Mouse (Mus musculus) heart, postnatal 10 days (tissue): ENCODE measurements around the gene Tex14. TPM values are rescaled to one million over a fixed set of nuclear protein-coding genes. Genes with fewer than 3 reads are reported as not detected.
A peak's percentile ranks its signal among the peaks of the same experiment; 100 is the strongest.

Source experiments
- DNase-seq, 2 experiments: peaks; one replicate each; pipeline ENCODE4 v3.0.0; 2021
- intact Hi-C: fragments of 180-260 bp; cut with DNase I; formaldehyde crosslinking; loops from one replicate; pipeline ENCODE4 v1.15.1; 2025
- total RNA-seq, 2 experiments: library from RNA; stranded (reverse); gene quantifications; 2 replicates each; pipeline ENCODE4 v1.2.3; 2021

Tex14 gene
- total RNA-seq, 2 experiments from 2014 or later = 0.10 to 0.47 TPM

DNA sequence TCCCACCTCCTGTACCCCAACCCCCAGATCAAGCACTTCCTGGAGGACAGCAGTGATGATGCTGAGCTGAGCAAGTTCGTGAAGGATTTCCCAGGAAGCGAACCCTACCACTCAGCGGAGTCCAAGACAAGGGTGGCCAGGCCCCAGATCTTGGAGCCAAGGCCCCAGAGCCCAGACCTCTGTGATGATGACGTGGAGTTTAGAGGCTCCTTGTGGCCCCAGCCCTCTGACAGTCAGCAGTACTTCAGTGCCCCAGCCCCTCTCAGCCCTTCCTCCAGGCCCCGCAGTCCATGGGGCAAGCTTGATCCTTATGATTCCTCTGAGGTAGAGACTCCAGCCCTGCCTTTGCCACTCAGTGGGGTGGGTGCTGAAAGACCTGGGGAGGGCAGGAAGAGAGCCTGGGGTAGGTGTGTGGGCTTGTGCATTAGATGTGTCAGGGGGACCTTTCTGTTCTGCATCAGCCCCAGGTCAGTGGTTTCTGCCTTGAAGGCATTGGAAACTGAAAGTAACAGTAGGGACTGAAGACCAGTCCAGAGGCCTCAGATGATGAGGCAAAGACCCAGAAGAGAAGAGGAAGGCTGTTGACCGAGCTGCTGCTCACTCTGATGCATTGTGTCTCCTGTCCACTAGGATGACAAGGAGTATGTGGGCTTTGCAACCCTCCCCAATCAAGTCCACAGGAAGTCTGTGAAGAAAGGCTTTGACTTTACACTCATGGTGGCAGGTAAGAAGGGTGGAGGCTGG, 178.6 kb downstream of the Tex14 start:
- intact Hi-C loops = loop anchor here (5.0 kb wide), 1 partner anchor 61 kb away; no protein-coding TSS in a partner anchor

DNA sequence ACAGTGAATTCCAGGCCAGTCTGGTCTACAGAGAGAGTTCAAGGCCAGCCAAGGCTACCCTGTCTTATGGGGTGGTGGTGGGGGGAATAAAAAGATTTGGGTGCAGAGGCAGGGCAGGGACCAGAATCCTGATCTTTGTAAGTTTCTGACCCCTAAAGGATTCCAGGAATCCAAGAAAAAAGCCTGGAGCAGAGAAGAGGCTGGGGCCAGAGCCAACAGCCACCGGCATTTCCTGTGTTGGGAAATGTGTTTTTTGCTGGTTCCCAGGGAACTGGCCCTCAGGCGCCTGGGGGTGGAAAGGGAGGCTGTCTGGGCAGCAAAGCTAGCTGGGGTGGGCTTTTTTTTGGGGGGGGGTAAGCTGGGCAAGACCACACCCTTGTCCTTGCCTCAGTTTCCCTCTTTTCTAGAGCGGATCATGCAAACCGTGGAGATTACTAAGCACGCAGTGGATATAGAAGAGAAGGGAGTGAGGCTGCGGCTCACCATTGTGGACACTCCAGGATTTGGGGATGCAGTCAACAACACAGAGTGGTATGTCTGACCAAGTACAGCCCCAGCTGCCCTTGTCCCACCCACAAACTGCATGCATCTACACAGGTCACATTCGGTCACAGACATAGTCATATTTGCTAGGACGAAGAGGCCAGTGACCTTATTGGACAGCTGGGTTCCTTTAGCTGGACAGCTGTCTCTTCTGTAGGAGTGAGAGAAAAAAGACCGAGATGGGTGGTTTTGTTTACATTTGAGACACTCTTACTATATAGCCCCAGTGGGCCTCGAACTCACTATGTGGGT, 180.0 kb downstream of the Tex14 start:
- DNase-seq = peak; percentile 68 to 70
- intact Hi-C loops = loop anchor here (5.0 kb wide), 1 partner anchor 63 kb away; no protein-coding TSS in a partner anchor

More for the DNA sequence above, 178.6 kb downstream of the Tex14 start:
- no peak for DNase-seq

DNA sequence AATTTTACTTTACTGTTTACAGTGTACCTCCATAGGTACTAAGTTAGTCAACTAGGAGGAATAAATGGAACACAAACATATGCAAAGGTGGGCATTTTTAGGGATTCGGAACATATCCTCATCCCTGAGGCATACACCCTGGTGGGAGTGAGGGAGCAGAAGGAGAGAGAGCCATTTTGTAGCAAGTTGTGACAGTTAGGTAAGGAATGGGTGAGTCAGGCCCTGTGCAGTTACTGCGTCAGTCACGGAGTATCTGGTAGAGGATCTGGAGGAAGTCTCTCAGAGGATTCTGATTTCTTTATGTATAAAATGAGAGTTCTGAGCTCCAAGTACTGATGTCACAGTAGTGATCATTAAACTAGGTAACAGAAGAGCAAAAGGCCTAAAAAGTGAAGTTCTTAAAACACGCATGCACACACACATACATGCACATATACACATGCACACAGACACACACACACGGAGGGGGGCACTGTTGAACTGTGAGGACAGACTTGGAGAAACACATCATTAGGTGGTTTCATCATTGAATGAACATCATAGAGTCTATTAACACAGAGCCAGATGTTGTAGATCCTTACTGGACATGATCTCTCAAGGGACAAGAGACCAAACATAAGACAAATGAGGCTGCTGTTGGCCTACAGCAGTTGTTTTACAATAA, 182.5 kb downstream of the Tex14 start:
- DNase-seq = no peak
- intact Hi-C loops = no loop called here

DNA sequence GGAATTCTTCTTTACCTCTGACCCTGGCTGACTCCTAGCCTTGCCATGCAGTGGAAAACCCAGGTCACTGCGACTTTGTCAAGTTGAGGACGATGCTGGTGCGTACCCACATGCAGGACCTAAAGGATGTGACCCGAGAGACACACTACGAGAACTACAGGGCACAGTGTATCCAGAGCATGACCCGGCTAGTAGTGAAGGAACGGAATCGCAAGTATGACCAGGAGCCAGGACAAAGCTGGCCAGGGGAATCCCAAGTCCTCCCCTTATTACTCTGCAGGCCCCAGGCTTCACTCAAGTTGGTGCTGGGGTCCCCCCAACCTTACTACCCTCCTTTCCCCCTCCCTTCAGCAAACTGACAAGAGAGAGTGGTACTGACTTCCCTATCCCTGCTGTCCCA, 184.7 kb downstream of the Tex14 start:
- peak in 1 of 2 experiments; percentile 8 for DNase-seq
- intact Hi-C loops = no loop called here

DNA sequence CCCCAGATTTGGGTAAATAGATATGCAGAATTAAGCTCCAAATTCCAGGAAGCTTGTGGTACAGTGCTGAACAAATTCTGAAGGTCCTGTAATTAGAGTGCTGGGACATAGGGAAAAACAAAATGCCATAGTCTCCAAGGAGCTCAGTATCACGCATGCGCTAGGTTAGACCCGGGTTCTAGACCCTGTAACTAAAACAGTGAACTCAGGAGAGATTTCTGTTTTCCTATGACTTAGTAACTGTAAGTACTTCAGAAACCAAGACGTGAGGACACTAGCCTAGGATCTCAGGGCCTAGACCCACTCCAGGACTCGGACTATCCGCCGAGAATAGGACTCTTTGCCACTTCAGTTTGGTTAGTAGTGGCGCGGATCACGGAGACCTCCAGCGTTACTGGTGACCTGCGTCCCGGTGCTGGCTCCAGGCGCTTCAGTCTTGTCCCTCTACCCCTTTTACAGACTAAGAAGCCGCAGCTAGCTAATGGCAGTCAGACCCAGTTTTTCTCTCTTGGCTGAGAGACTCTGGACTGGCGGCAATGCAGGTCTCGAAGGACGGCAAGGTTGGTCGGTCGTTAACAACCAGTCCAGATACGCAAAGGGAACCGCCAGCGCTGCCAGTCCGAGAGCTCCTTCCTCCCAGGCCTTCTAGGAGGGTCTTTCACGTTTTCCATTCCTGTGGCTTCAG, 186.1 kb downstream of the Tex14 start:
- peak; percentile 64 to 70 for DNase-seq
- intact Hi-C loops = no loop called here

DNA sequence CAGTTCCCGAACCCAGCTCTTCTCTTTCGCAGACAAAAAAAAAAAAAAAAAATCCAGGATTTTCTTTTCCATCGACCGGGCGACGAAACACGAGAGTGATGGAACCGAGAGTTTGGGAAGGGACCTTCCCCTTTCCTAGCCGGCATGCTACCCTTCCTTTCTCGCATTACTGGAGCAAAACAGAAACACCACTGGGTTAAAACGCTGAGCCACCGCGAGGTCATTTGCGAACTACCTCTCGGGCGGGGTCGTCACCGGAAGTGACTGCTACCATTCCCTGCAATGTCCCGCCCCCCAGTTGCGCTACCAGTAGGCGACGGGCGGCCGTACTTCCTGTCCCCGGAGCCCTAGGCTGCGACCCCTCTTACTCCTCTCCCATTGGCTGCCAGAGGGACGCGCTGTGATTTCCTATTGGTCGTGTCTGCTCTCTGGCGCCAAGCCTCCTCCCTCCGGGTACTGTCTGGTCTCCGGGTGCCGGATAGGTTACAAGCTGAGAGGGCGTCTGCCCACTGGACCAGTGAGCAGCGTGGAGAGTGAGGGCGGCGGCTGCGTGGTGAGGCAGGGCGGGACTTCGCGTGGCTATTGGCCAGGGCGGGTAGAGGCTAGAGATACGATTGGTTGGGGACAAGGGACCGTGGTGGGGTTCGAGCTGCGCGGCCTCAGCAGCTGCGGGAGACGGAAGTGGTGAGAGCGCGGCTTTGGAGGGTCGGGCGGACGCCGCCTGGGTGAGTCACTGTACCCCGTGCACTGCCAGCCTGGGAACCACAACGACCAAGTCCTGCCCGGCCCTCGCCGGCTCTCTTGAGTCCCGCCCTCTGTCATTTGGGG, 186.9 kb downstream of the Tex14 start, which contains the start of gene Mtmr4:
TSS of gene Mtmr4 (plus strand) at position 637 of the 828 bp plus-strand sequence.
- peak; percentile 100 for DNase-seq
- intact Hi-C loops = no loop called here

DNA sequence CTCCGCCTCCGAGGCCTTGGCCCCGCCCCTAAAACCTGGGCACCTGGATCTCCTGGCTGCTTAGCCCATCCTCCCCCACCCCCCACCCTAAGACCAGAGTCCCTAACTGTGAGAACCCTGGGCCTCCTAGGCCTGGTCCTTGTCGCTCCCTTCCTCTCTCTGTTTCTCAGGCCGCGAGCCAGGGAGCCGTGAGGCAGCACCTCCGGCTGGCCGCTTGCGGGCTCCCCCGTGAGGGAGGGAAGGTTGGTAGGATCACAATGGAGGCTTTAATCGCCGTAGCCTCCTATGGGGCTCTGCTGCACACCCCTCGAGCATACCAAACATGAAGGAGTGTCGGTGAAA, 187.5 kb downstream of the Tex14 start:
- DNase-seq = no peak
- intact Hi-C loops = no loop called here

DNA sequence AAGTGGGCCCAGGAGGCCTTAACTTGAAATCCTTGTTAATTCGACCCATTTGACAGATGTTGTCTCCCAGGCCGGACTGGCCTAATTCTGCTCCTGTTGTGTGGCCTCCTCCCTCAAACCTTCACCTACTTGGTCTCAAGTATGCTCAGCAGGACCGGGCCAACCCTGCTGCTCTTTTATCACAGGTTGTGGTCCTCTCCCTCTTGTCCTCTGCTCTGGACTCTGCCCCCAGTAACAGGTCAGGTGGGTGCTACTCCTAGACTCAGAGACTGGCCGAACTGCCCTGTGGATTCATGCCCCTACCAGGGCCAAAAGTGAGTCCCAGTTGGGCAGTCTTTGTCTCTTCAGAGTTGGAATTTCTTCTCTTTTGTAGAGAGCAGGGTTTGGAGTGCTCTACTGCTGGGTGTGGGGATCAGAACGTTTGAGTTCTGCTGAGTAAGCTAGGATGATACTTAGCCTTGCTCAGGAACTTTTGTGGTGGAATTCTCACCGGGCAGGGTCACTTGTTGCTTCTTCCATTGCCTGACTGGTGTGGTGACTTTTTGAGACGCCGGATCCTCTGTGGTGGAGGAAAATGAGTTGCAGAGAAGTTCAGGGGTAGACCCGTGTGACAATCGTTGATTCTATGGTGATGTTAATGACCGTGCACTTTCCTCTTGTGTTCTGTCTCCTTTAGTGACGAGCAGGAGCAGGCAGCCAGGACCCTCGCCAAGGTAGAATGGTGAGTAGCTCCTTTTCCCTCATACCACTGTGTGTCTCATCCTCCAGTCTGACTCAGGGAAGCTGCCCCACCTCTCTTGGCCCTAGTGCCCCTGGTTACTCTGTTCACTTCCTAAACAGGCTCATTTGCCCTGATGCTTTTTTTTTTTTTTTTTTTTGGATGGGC, 188.1 kb downstream of the Tex14 start:
- no peak for DNase-seq
- intact Hi-C loops = no loop called here

DNA sequence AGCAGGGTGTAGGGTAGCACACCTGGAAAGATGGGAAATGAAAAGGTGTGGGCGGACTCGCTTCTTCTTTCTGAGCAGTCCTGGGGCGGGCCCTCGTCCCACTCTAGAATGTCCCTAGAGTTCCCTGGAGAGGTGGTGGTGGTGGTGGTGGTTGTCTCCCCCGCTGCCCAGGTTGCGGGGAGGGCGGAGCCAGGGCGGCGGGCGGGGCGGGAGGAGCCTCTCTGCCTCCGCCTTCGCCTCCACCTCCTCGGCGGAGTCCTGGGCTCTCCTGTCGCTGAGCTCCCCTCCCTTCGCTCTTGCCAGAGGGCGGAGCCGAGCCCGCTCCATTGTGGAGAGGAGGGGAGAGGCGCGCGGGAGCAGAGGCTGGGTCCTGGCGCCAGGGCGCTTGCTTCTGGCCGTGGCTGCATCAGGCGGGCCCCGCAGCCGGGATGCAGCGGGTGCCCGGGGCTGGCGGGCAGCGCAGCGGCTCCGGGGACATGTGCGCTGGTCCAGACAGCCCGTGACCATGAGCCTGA, 190.5 kb downstream of the Tex14 start:
- intact Hi-C loops = no loop called here
- peak; percentile 86 to 90 for DNase-seq

DNA sequence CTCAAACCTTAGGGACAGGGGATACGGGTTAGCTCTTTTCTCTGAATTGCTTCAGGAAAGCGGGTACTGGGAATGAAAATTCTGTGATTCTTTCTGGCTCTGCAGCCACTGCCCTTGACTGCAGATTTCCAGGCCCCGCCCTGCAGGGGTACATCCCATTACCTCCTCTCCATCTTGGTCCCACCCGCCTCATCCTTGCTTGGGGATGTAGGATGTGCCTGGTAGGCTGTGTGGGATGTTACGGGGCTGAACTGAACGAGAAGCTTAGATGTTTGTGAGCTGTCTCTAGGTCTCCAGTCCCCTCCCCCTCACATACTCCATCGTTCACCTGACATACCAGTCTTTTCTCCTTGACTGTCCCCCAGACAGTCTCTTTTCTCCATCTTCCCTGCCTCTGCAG, 191.1 kb downstream of the Tex14 start:
- no peak for DNase-seq
- intact Hi-C loops = no loop called here

DNA sequence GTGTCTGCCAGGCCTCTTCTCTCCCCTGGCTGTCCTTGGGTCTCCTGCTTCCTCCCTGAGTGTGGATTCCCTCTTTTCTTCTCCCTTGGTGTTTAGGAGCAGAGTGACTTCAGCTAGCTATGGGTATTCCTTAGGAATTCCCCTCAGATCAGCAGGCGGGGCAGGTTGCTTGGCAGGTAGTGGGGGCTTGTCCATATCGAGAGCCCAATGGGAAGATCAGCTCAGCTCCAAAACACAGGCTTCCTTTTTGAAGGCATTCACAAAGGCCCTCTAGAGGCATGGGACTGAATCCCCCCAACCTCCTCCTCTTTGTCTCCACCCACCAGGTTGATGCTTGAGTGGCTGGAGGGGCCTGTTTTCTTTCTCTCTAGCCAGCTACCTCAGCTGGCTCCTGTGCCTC, 191.6 kb downstream of the Tex14 start:
- DNase-seq = no peak
- intact Hi-C loops = no loop called here

DNA sequence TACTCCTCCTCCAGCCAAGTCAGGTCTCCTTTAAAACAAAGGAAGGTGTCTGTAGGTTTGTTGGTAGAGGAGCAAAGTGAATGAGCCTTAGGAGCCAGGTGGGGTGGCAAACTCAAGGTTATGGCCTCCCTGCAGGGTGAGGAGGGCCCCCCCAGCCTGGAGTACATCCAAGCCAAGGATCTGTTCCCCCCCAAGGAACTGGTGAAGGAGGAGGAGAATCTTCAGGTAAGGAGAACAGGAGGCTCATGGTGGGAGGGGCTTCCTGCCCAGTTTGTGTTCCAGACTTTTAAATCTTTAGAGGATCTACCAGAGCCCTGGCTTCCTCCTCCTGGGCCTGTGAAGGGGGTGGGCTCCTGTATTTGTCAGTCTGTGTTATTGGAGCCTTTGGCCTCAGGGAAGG, 192.2 kb downstream of the Tex14 start:
- no peak for DNase-seq
- intact Hi-C loops = no loop called here

DNA sequence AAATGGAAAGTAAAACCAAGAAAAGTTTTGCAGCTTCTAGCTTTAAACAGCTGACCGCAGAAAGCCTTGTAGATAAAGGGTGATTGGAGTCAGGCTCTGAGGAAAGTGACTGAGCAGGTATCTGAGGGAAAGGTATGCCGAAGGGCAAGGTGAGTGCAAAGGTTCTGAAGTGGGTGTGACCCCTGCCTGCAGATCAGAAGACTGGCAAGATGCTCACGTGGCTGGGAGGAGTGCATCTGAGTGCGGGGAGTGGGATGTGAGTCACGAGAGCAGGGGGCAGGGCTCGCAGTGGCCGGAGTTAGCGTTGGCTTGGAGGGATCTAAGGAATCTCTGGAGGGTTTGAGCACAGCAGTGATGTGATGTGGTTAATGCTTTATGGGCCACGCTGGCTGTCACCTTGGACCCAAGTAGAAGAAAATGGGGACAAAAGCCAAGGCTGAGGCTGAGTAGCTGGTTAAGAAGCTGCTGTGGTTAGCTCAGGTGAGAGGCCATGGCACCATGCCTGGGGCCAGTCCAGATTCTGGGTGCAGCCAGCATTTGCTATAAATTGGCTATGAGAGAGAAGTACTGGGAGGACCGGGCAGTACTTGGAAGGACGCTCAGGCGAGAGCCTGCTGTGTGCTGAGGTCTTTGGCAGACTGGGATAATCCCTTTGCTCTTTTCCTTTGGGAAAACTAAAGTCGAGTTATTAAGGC, 194.7 kb downstream of the Tex14 start:
- intact Hi-C loops = no loop called here
- no peak for DNase-seq

DNA sequence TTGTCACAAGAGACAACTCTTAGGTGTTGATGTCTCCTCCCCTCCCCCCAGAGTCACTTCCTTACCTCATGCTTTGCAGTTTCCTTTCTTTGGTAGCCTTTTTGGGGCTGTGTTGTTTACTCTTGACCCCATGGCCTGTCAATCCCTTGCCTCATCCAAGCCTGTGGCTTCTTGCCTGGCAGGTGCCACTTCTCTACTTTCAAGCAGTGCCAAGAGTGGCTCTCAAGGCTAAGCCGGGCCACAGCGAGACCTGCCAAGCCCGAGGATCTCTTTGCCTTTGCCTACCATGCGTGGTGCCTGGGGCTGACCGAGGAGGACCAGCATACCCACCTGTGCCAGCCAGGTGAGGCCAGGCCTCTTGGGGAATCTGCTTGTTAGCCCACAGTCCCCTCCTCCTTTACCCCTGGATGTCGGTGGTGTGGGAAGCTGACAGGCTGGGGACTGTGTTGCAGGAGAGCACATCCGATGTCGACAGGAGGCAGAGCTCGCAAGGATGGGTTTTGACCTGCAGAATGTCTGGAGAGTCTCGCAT, 195.5 kb downstream of the Tex14 start:
- intact Hi-C loops = no loop called here
- no peak for DNase-seq

DNA sequence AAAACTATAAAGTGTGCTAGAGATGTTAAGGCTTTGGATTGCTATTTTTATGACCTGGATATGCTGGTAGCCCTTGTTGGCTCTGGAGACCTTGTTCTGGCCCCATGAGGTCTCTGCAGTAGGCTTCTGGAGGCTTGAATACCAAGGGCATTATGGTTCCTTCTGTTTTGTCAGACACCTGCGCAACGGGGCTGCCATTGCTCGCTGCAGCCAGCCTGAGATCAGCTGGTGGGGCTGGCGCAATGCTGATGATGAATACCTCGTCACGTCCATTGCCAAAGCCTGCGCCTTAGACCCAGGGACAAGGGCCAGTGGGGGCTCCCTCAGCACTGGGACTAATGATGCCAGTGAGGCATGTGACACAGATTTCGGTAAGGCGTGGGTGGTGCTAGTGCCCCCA, 197.4 kb downstream of the Tex14 start:
- intact Hi-C loops = no loop called here
- DNase-seq = no peak

DNA sequence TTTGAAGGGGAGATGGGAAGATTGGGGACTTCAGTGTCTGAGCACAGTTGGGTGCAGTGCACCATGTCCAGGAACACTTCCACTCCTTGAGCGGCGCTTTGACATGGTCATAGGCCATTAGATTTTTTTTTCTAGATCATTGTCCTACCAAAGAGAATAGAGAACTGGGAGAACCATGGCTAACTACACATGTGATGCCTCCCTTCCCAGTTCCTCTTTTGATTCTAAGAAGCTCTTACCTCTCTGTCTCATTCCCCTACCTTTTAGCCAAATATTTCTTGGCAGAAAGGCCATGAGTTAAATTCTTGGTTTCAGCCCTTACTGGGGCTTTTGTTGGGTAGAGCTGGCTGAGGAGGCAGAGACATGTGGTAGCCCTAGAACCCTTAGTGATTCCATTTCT, 198.7 kb downstream of the Tex14 start:
- intact Hi-C loops = no loop called here
- no peak for DNase-seq
